Mouse (Mus musculus) T-cell, adult 2 months (primary cell): ENCODE data around the gene Bag6.

Experiments
- DNase-seq: peaks from one replicate; pipeline ENCODE4 v3.0.0; 2022; ENCODE audit warnings: low spot score

Gene Bag6

GRCm38 (mm10) chr17:35147922-35148639, 13.1 kb downstream of the Bag6 start:
- DNase-seq: no peak

- no peak for DNase-seq
Observed at GRCm38 (mm10) chr17:35152121-35152520, 17.1 kb downstream of the Bag6 start.

- DNase-seq: no peak
Observed at GRCm38 (mm10) chr17:35153077-35153476, 18.1 kb downstream of the Bag6 start.

- no peak for DNase-seq
Observed at GRCm38 (mm10) chr17:35153931-35154330, 19.0 kb downstream of the Bag6 start.

GRCm38 (mm10) chr17:35154616-35155015, 19.6 kb downstream of the Bag6 start:
- DNase-seq: no peak

GRCm38 (mm10) chr17:35155451-35155850, 20.5 kb downstream of the Bag6 start:
- DNase-seq: no peak

GRCm38 (mm10) chr17:35156461-35157200, 21.7 kb downstream of the Bag6 start:
- no peak for DNase-seq

- DNase-seq: no peak
Observed at GRCm38 (mm10) chr17:35157254-35157653, 22.3 kb downstream of the Bag6 start.

- no peak for DNase-seq
Observed at GRCm38 (mm10) chr17:35157661-35158175, 22.7 kb downstream of the Bag6 start.

- DNase-seq: no peak
Observed at GRCm38 (mm10) chr17:35158850-35159593, 24.0 kb downstream of the Bag6 start.

GRCm38 (mm10) chr17:35159638-35160037, 24.7 kb downstream of the Bag6 start:
- no peak for DNase-seq

GRCm38 (mm10) chr17:35161421-35161820, 26.4 kb downstream of the Bag6 start:
- DNase-seq: no peak

- no peak for DNase-seq
Observed at GRCm38 (mm10) chr17:35162121-35162520, 27.1 kb downstream of the Bag6 start.

- DNase-seq: no peak
Observed at GRCm38 (mm10) chr17:35162730-35163129, 27.8 kb downstream of the Bag6 start.

GRCm38 (mm10) chr17:35163326-35164081, 28.5 kb downstream of the Bag6 start:
- DNase-seq: no peak

GRCm38 (mm10) chr17:35164218-35164567, 29.2 kb downstream of the Bag6 start:
- no peak for DNase-seq

GRCm38 (mm10) chr17:35164568-35165450, 29.8 kb downstream of the Bag6 start, which contains the start of gene Prrc2a:
Gene Prrc2a (minus strand): TSS chr17:35164897.
- peak; percentile 97 for DNase-seq

- no peak for DNase-seq
Observed at GRCm38 (mm10) chr17:35165451-35166155, 30.6 kb downstream of the Bag6 start.

GRCm38 (mm10) chr17:35166352-35167035, 31.5 kb downstream of the Bag6 start:
- peak; percentile 79 for DNase-seq

- no peak for DNase-seq
Observed at GRCm38 (mm10) chr17:35167794-35168193, 32.8 kb downstream of the Bag6 start.
